Mouse (Mus musculus) frontal cortex, postnatal 14 days (tissue): Measurements from ENCODE around the gene Gls2.
"Not testable (repeated sequence)": the region's sequence is repeated elsewhere in the genome, so short reads cannot be mapped to it uniquely, and the experiment has no call there.

Source experiments
- DNase-seq, 2 experiments: peaks; one replicate each; pipeline ENCODE4 v3.0.0; 2022; ENCODE audit warnings: low spot score in 2 of 2

Gls2 gene

GRCm38 (mm10) chr10:128194024-128194550 lies at the start of gene Gls2:
Gene Gls2 (plus strand): TSS chr10:128194457.
- DNase-seq: peak; percentile 94 to 97

- DNase-seq: no peak
These were observed 49.3 kb upstream of the Gls2 start for GRCm38 (mm10) chr10:128144961-128145360.

GRCm38 (mm10) chr10:128148789-128149365 lies 45.4 kb upstream of the Gls2 start:
- DNase-seq: no peak

- no peak for DNase-seq
These were observed 44.7 kb upstream of the Gls2 start for GRCm38 (mm10) chr10:128149592-128149991.

GRCm38 (mm10) chr10:128150941-128151340 lies 43.3 kb upstream of the Gls2 start:
- DNase-seq: no peak

- no peak for DNase-seq
These were observed 40.3 kb upstream of the Gls2 start for GRCm38 (mm10) chr10:128153978-128154377.

- DNase-seq: not testable (repeated sequence)
These were observed 28.5 kb upstream of the Gls2 start for GRCm38 (mm10) chr10:128165726-128166125.

- no peak for DNase-seq
These were observed 27.2 kb upstream of the Gls2 start for GRCm38 (mm10) chr10:128167091-128167490.

- not testable (repeated sequence) for DNase-seq
These were observed 22.9 kb upstream of the Gls2 start for GRCm38 (mm10) chr10:128171348-128171747.

- DNase-seq: no peak
These were observed 19.0 kb upstream of the Gls2 start for GRCm38 (mm10) chr10:128175302-128175701.

- peak in 1 of 2 experiments; percentile 11 for DNase-seq
These were observed 18.1 kb upstream of the Gls2 start for GRCm38 (mm10) chr10:128175996-128176755.

- DNase-seq: no peak
These were observed 16.9 kb upstream of the Gls2 start for GRCm38 (mm10) chr10:128177316-128177715.

- no peak for DNase-seq
These were observed 14.3 kb upstream of the Gls2 start, which contains the start of gene Rbms2 for GRCm38 (mm10) chr10:128179989-128180388. Gene Rbms2 (minus strand): TSS chr10:128180297.

- DNase-seq: no peak
These were observed 10.0 kb upstream of the Gls2 start for GRCm38 (mm10) chr10:128184296-128184695.

GRCm38 (mm10) chr10:128185277-128185940 lies 8.8 kb upstream of the Gls2 start:
- DNase-seq: no peak

- DNase-seq: peak in 1 of 2 experiments; percentile 61
These were observed 8.3 kb upstream of the Gls2 start for GRCm38 (mm10) chr10:128185959-128186358.

GRCm38 (mm10) chr10:128187181-128187605 lies 7.1 kb upstream of the Gls2 start:
- DNase-seq: no peak

- DNase-seq: peak in 1 of 2 experiments; percentile 73
These were observed 5.9 kb upstream of the Gls2 start for GRCm38 (mm10) chr10:128188242-128188877.

- DNase-seq: no peak
These were observed 2.8 kb upstream of the Gls2 start for GRCm38 (mm10) chr10:128191472-128191871.

- not testable (repeated sequence) for DNase-seq
These were observed 2.1 kb upstream of the Gls2 start for GRCm38 (mm10) chr10:128192030-128192766.

- no peak for DNase-seq
These were observed 1.1 kb upstream of the Gls2 start for GRCm38 (mm10) chr10:128193113-128193512.
